Mouse (Mus musculus) macrophage (primary cell): Measurements from ENCODE around the gene Pabpn1. TPM values are rescaled to one million over a fixed set of nuclear protein-coding genes. Genes with fewer than 3 reads are reported as not detected.

ENCODE experiments used
- H3K27ac ChIP-seq: fragments of 350-480 bp; formaldehyde crosslinking; 2 replicates; pipeline ENCODE4 v1.9.0; 2021
- H3K36me3 ChIP-seq: fragments of 350-480 bp; formaldehyde crosslinking; 2 replicates; pipeline ENCODE4 v1.9.0; 2021; ENCODE audit errors: inconsistent target
- H3K4me3 ChIP-seq: fragments of 350-480 bp; formaldehyde crosslinking; 2 replicates; pipeline ENCODE4 v1.9.0; 2021; ENCODE audit errors: inconsistent target
- H3K79me2 ChIP-seq: fragments of 350-480 bp; formaldehyde crosslinking; 2 replicates; pipeline ENCODE4 v1.9.0; 2021; ENCODE audit errors: inconsistent target
- WGBS: methylation state at CpG from one replicate; pipeline ENCODE4 v1.1.7; 2026; ENCODE audit warnings: inconsistent platforms; ENCODE audit not compliant: missing documents; 5-methylcytosine and 5-hydroxymethylcytosine counted together
- polyA plus RNA-seq: library from polyadenylated mRNA; stranded (reverse); fragments of 250-400 nt; gene quantifications from 3 replicates; pipeline ENCODE4 v1.2.4, GENCODE M21; 2018; ENCODE audit warnings: inconsistent platforms
- total RNA-seq, 78 experiments: library from RNA; depleted of rRNA; stranded (reverse); fragments of 250-400 nt; gene quantifications; 1 replicate in 9 of 78; 2 replicates in 24 of 78; 3 replicates in 43 of 78; 4 replicates in 2 of 78; pipeline ENCODE4 v1.2.4; 2018; ENCODE audit warnings: inconsistent platforms in 56 of 78

The Pabpn1 gene
- total RNA-seq (2018; cell fraction: chromatin; rRNA removed): 100 to 1,000 TPM; 222 to 552 (median 353) TPM
- total RNA-seq (2018; cell fraction: cytosol; rRNA removed): 10 to 100 TPM; 63.5 to 89.5 (median 74.3) TPM
- 100 to 1,000 TPM; 125 to 363 (median 195) TPM for total RNA-seq (2018; cell fraction: nucleus; rRNA removed)
- 71.0 to 98.7 TPM (median 86.0 TPM) in 3 replicates for polyA plus RNA-seq

DNA sequence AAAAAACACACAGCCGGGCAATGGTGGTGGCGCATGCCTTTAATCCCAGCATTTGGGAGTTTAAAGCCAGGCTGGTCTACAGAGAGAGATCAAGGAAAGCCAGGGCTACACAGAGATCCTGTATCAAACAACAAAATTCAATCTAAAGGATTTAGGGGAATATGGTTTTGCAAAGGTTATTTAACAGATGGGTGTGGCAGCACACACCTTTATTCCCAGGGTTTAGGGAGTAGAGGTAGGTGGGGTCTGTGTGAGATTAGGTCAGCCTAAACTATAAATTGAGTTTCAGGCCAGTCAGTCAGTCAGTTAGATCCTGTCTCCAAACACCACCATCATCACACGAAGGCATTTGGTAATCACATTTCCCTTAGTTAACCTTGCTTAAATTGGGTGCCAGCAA, at the start of gene Pabpn1:
Gene Pabpn1 (plus strand): TSS at position 301 of the 400 bp plus-strand sequence.
- WGBS: 97% methylated on average over 3 of the region's 3 CpGs
- Histone ChIP-seq H3K4me3 (peak within 1 kb of the TSS; percentile 64), H3K36me3 (peaks cover 11% of the 10 kb centered on the region), H3K79me2 (peaks cover 25% of the 10 kb centered on the region), H3K27ac (peak within 1 kb of the TSS; percentile 55)

DNA sequence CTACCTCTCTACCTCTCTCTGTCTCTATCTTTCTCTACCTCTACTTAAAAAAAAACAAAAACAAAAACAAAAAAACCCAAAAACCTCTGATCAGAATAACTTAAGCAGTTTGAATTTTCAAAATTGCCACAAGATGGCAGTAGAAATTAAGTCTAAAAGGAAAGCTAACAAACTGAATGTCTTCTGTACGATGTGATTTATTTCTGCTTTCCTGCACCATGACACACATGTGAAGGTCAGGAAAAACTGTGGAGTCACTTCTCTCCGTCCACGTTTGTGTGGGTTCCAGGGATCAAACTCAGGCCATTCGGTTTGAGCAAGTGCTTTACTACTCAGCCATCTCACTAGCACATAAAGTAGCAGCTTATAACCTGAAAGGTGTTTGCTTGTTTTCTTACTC, 48.8 kb upstream of the Pabpn1 start:
- 0% methylated on average over 4 of the region's 4 CpGs for WGBS
- Histone ChIP-seq H3K36me3 (no peaks in the 10 kb centered on the region), H3K79me2 (no peaks in the 10 kb centered on the region), H3K27ac (no peak overlapping the region), H3K4me3 (no peak overlapping the region)

DNA sequence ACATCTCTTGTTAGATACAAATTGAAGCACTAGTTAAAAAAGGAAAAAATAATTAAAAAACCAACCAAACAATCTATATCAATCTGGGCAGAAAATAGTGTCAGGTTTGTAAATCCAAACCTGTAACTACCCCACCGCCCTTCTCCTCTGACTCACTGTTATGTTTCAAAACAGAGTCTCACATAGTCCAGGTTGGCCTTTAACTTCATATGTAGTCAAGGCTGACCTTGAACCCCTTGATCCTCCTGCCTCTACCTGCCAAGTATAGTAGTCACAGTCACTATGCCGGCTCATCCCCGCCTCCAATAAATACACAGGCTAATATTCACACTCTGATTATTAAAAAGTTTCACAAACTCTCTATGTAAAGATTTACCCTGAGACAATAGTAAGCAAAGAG, 36.6 kb upstream of the Pabpn1 start:
- Histone ChIP-seq H3K79me2 (no peaks in the 10 kb centered on the region), H3K4me3 (no peak overlapping the region), H3K36me3 (no peaks in the 10 kb centered on the region), H3K27ac (no peak overlapping the region)
- WGBS: 100% methylated on average over 3 of the region's 3 CpGs

DNA sequence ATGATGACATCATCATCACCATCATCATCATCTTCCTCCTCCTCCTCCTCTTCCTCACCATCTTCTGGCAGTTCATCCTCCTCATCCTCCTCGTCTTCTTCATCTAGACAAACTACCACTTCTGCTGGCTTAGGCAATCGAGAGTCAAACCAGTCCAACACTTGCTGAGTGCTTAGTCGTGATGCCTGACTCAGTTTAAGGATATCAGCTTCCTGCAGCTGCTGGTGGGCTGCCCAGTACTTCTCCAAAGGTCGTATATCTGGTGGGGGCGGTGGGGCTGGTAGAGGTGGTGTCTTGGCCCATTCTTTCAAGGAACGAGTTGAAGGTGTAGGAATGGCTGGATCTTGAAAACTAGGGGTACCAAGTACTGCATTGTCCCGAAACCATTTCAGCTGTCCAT, 35.6 kb upstream of the Pabpn1 start:
- Histone ChIP-seq H3K4me3 (no peak overlapping the region), H3K79me2 (no peaks in the 10 kb centered on the region), H3K27ac (no peak overlapping the region), H3K36me3 (no peaks in the 10 kb centered on the region)
- WGBS: 66% methylated on average over 7 of the region's 7 CpGs

DNA sequence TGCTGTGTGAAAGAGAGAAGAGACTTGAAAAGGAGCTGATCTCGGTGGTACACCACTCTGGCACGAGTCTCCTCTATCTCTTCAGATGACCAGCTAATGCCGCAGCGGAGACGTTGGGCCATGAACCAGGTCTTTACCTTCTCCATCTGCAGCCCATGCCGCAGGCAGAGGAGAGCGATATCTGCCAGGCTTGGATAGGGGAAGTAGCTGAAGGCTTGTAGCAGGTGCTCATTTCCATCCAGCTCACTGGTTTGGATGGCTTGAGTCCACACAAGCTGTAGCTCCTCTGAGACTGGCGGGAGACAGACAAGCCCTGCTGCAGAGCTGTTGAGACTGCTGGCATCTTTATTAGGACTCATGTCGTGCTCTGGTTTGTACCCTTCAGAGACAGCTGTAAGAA, 34.4 kb upstream of the Pabpn1 start:
- no peak overlapping the region for H3K27ac ChIP-seq
- no peaks in the 10 kb centered on the region for H3K36me3 ChIP-seq
- H3K79me2 ChIP-seq: no peaks in the 10 kb centered on the region
- no peak overlapping the region for H3K4me3 ChIP-seq
- WGBS: 96% methylated on average over 7 of the region's 9 CpGs

DNA sequence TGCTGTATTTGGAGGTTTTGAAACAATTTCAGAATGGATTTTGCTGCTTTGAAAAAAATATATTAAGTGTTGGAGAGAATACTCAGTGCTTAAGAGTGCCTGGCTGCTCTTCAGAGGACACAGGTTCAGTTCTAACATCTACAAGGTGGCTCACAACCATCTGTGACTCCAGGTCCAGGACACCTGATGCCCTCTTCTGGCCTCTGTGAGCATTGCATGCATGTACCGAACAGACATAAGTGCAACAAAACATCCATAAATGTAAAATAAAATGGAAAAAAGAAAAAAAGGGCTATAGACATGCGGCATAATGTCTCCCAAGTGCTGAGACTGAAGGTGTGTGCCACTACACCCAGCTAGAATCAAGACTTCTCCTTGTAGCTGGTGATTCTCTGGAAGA, 31.8 kb upstream of the Pabpn1 start:
- no peaks in the 10 kb centered on the region for H3K79me2 ChIP-seq
- H3K27ac ChIP-seq: no peak overlapping the region
- WGBS: 44% methylated on average over 2 of the region's 2 CpGs
- H3K4me3 ChIP-seq: no peak overlapping the region
- H3K36me3 ChIP-seq: no peaks in the 10 kb centered on the region

DNA sequence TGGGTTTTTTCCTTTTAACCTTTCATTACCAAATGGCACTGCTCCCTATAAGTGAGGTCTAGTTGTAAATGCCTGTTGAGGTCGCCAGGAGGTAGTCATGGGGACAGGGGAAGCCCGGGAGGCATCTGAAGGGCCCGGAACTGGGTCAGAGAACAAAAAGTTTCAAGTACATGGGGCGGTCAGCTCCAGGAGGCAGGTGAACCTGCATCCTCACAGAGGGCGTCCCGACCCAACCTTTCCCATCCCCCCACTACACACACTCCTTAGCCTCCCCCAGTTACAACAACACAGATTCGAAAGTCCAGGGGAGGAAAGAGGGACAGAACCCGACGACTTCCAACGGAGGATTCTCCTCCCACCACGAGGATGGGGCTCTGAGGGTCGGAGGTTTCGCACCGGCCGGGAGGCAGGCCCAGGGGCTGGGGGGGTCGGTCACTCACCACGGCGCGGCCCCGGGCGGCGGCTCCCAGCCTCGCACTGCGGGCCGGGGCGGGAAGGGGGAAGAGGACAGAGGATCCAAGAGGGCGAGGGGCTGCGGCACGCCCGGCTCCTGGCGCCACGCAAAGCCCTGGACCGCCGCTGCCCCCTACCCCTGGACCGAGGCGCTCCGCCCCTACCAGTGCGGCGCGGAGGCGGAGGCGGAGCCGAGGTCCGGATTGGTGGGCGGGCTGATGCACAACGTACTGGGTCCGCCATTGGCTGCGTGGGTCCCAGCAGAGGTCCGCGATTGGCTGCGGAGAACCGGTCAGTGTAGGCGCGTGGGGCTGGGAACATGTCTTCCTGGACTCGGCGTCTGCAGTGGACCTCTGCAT, 28.6 kb upstream of the Pabpn1 start:
- Histone ChIP-seq H3K4me3 (peak overlapping the region; percentile 67), H3K36me3 (no peaks in the 10 kb centered on the region), H3K27ac (0 out of 2 replicates have a peak overlapping the region, but pooled peaks have one; percentile 19), H3K79me2 (no peaks in the 10 kb centered on the region)
- under 1% methylated on average over 56 of the region's 56 CpGs for WGBS

DNA sequence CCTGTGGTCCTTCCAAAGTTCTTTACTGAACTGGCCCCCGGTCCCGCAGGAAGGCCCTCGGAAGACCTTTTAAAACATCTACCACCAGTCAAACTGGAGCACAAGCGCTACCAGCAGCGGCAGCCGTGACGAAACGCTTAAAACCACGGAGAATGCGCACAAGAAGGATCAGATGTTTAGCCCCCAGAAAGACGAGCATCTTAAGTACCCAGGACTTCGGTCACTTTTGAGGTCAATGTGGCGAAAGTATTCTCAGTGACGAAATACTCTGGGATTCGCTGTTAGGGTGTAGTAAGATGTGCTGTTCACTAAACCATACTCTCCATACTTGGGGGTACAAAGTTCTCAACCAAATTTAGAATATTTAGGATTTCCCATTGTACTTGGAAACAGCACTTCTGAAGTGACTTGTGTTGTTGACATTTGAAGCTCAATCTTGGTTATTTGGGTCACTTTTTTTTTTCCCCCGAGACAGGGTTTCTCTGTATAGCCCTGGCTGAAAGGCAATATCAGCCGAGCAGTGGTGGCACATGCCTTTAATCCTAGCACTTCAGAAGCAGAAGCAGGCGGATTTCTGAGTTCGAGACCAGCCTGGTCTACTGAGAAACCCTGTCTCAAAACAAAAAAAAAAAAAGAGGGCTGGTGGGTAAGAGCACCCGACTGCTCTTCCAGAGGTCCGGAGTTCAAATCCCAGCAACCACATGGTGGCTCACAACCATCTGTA, 27.8 kb upstream of the Pabpn1 start:
- Histone ChIP-seq H3K79me2 (no peaks in the 10 kb centered on the region), H3K36me3 (no peaks in the 10 kb centered on the region), H3K27ac (no peak overlapping the region), H3K4me3 (peak overlapping the region; percentile 63)
- 4% methylated on average over 19 of the region's 21 CpGs for WGBS

DNA sequence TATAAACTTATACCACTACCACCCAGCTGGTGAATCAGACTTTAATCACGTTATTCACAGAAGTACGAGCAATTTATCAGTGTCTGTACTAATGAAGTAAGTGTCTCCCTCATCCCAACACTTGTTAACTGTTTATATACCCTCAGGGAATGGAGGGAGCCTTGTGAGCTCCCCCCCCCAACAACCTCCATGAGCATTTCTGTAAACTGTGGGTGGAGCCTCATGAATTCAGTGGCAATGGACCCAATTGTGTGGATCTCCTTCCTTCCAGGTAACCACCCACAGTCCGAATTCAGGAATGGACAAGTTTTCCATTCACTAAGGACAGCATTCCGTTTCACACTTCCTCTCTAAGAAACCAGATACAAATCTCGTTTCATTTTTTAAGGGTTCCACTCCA, 26.7 kb upstream of the Pabpn1 start:
- Histone ChIP-seq H3K36me3 (no peaks in the 10 kb centered on the region), H3K79me2 (no peaks in the 10 kb centered on the region), H3K27ac (no peak overlapping the region), H3K4me3 (no peak overlapping the region)
- WGBS: 89% methylated on average over 5 of the region's 5 CpGs

DNA sequence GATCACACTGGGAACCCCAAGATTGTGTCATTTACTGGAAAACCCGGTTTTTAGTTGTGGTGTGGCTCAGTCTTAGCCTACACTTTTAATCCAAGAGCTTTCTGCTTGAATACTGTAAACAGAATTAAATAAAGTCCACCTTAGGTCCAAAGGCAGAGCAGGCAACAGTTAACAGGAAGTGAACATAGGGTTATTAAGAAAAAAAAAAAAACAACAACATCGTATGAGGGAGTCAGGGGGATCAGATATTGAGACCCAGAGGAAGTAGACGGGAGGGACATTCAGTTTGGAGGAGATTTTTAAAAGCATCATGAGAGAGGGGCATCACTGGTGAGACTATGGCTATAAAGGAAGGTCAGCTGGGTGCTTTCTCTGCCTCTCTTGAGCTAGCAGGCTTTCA, 26.0 kb upstream of the Pabpn1 start:
- Histone ChIP-seq H3K36me3 (no peaks in the 10 kb centered on the region), H3K79me2 (no peaks in the 10 kb centered on the region), H3K4me3 (no peak overlapping the region), H3K27ac (no peak overlapping the region)
- WGBS: 47% methylated on average over 3 of the region's 3 CpGs

DNA sequence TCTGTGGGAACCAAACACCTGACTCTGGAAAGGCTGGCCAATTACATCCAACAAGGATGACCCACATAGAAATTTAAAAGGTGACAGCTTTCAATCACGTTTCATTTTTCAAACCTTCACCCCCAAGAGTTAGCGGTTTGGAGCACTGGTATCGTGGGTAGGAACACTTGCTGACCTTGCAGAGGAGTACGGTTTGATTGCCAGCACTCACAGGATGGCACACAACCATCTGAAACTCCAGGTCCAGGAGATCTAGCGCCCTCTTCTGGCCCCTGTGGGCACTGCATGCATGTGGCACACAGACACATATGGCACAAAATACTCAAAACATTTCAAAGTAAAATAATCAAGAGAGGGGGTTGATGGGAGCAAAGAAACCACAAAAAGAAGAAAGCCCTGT, 25.4 kb upstream of the Pabpn1 start:
- Histone ChIP-seq H3K4me3 (no peak overlapping the region), H3K36me3 (no peaks in the 10 kb centered on the region), H3K79me2 (no peaks in the 10 kb centered on the region), H3K27ac (no peak overlapping the region)
- WGBS: 73% methylated on average over 4 of the region's 5 CpGs

DNA sequence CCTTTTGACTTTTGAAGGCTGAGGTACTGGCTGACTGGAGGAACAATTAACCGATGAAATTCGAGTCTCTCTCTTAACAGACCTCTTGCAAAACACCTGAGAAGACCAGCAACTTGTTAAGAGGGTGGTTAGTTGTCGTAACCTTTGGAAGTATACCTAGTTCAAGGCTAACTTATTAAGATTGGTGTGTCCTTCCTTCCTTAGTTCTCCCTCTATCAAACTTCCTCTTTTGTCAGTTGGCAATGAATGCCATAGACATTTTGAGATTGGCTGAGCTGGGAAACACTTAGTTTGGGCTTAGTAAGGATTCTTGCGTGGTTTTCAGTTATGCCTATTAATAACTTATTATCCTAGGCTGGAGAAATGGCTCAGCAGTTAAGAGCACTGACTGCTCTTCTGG, 24.3 kb upstream of the Pabpn1 start:
- no peaks in the 10 kb centered on the region for H3K36me3 ChIP-seq
- H3K79me2 ChIP-seq: no peaks in the 10 kb centered on the region
- WGBS: 39% methylated on average over 3 of the region's 4 CpGs
- H3K27ac ChIP-seq: no peak overlapping the region
- H3K4me3 ChIP-seq: no peak overlapping the region

DNA sequence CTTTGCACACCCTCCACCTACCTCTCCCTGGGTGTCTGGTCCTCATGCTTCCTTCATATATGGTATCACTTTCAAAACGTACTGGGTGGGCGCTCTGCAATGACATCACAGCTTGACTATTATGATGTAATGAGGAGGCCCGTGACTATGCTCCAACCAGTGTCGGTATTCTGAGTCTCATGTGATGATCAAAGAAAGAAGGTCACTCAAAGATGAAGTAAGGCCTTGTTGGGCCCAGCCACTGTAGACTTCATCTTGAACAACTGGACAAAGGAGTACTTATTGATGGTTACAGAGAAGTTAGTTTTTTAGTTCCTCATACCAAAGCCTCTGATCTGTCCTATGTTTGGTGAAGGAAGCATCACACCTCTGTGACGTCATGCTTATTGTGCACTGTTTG, 21.4 kb upstream of the Pabpn1 start, which contains the start of gene Homez:
Gene Homez (minus strand): TSS at position 101 of the 400 bp plus-strand sequence.
- Histone ChIP-seq H3K79me2 (no peaks in the 10 kb centered on the region), H3K4me3 (no peak within 1 kb of the TSS), H3K36me3 (no peaks in the 10 kb centered on the region), H3K27ac (no peak within 1 kb of the TSS)
- 91% methylated on average over 5 of the region's 5 CpGs for WGBS

DNA sequence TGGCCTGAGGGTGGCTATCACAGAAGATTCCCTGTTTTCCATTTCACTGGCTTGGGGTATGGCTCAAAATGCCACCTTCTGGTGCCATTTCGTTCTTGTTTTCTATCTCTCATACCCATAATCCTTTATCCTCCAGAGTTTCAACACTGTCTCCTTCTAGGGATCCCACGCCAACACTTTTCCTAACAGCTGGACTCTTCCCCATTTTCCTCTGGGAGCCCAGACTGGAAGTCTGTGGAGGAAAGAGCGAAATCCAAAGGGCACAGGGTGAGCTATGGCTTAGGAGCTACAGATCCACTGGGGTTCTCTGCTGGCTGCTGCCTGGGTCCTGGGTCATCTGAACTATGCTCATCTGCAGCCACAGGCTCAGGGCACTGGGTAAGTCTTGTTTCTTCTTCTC, 18.1 kb upstream of the Pabpn1 start:
- Histone ChIP-seq H3K4me3 (no peak overlapping the region), H3K27ac (no peak overlapping the region), H3K36me3 (no peaks in the 10 kb centered on the region), H3K79me2 (no peaks in the 10 kb centered on the region)
- 94% methylated on average over 3 of the region's 3 CpGs for WGBS
